Mouse (Mus musculus): ENCODE measurements around the gene Chd1. TPM values are rescaled to one million over a fixed set of nuclear protein-coding genes. Genes with fewer than 3 reads are reported as not detected.
A peak's percentile ranks its signal among the peaks of the same experiment; 100 is the strongest.
"Not testable (repeated sequence)": the region's sequence is repeated elsewhere in the genome, so short reads cannot be mapped to it uniquely, and the experiment has no call there.

Chd1 gene
- polyA plus RNA-seq, 1 experiment from 2014 or later = 54.7 TPM

GRCm38 (mm10) chr17:15748022-15748421 lies 43.3 kb downstream of the Chd1 start:
- Histone ChIP-seq H3K4me3 (ENCODE audit: low read depth, low read length) (no peak overlapping the region), H3K36me3 (ENCODE audit: control insufficient read depth, insufficient read depth, low read length) (peaks cover 11% of the 10 kb centered on the region), H3K4me1 (replicated peaks; ENCODE audit: control insufficient read depth, insufficient read depth, low read length) (no peaks in the 10 kb centered on the region), H3K9me3 (ENCODE audit: control insufficient read depth, low read length) (no peaks in the 10 kb centered on the region), H3K4me2 (replicated peaks; ENCODE audit: low read depth, low read length) (no peak overlapping the region), H3K27me3 (ENCODE audit: control insufficient read depth, insufficient read depth, low read length) (no peaks in the 10 kb centered on the region), H3K27ac (ENCODE audit: low read depth, low read length) (no peak overlapping the region), H3K9ac (ENCODE audit: low read depth, low read length) (no peak overlapping the region)
- WGBS = 94% methylated on average over 6 of the region's 6 CpGs
- DNase-seq (ENCODE audit: low spot score) = no peak
- no peak for ATAC-seq (ENCODE audit: low FRiP score)

- H3K4me3 ChIP-seq (ENCODE audit: low read depth, low read length); H3K4me1 ChIP-seq (replicated peaks; ENCODE audit: control insufficient read depth, insufficient read depth, low read length); DNase-seq (ENCODE audit: low spot score); H3K9ac ChIP-seq (ENCODE audit: low read depth, low read length); H3K27me3 ChIP-seq (ENCODE audit: control insufficient read depth, insufficient read depth, low read length); H3K9me3 ChIP-seq (ENCODE audit: control insufficient read depth, low read length); ATAC-seq (ENCODE audit: low FRiP score); H3K4me2 ChIP-seq (replicated peaks; ENCODE audit: low read depth, low read length); H3K27ac ChIP-seq (ENCODE audit: low read depth, low read length): not testable (repeated sequence)
- H3K36me3 ChIP-seq (ENCODE audit: control insufficient read depth, insufficient read depth, low read length) = peaks cover 11% of the 10 kb centered on the region
- 94% methylated on average over 5 of the region's 5 CpGs for WGBS
Measured at GRCm38 (mm10) chr17:15751264-15751663, 46.5 kb downstream of the Chd1 start.

- Histone ChIP-seq H3K36me3 (ENCODE audit: control insufficient read depth, insufficient read depth, low read length) (peaks cover 9% of the 10 kb centered on the region; the same call in 1 of the 2 replicates), H3K4me3 (ENCODE audit: low read depth, low read length) (no peak overlapping the region), H3K9me3 (ENCODE audit: control insufficient read depth, low read length) (no peaks in the 10 kb centered on the region), H3K27ac (ENCODE audit: low read depth, low read length) (no peak overlapping the region), H3K4me1 (replicated peaks; ENCODE audit: control insufficient read depth, insufficient read depth, low read length) (no peaks in the 10 kb centered on the region), H3K27me3 (ENCODE audit: control insufficient read depth, insufficient read depth, low read length) (no peaks in the 10 kb centered on the region), H3K4me2 (replicated peaks; ENCODE audit: low read depth, low read length) (no peak overlapping the region), H3K9ac (ENCODE audit: low read depth, low read length) (no peak overlapping the region)
- 92% methylated on average over 8 of the region's 8 CpGs for WGBS
- DNase-seq (ENCODE audit: low spot score) (no peak), ATAC-seq (ENCODE audit: low FRiP score) (no peak)
Measured at GRCm38 (mm10) chr17:15761191-15761590, 56.4 kb downstream of the Chd1 start.

GRCm38 (mm10) chr17:15769081-15769724 lies 64.4 kb downstream of the Chd1 start:
- Histone ChIP-seq H3K4me3 (ENCODE audit: low read depth, low read length) (no peak overlapping the region), H3K36me3 (ENCODE audit: control insufficient read depth, insufficient read depth, low read length) (peaks cover 6% of the 10 kb centered on the region), H3K4me2 (replicated peaks; ENCODE audit: low read depth, low read length) (no peak overlapping the region), H3K9me3 (ENCODE audit: control insufficient read depth, low read length) (no peaks in the 10 kb centered on the region), H3K27me3 (ENCODE audit: control insufficient read depth, insufficient read depth, low read length) (no peaks in the 10 kb centered on the region), H3K9ac (ENCODE audit: low read depth, low read length) (no peak overlapping the region), H3K27ac (ENCODE audit: low read depth, low read length) (no peak overlapping the region), H3K4me1 (replicated peaks; ENCODE audit: control insufficient read depth, insufficient read depth, low read length) (no peaks in the 10 kb centered on the region)
- no peak for ATAC-seq (ENCODE audit: low FRiP score)
- 90% methylated on average over 7 of the region's 7 CpGs for WGBS
- no peak for DNase-seq (ENCODE audit: low spot score)

GRCm38 (mm10) chr17:15773956-15774355 lies 69.2 kb downstream of the Chd1 start:
- DNase-seq (ENCODE audit: low spot score) = no peak
- no peak overlapping the region for H3K4me2 ChIP-seq (replicated peaks; ENCODE audit: low read depth, low read length)
- no peak for ATAC-seq (ENCODE audit: low FRiP score)
- H3K27me3 ChIP-seq (ENCODE audit: control insufficient read depth, insufficient read depth, low read length) = no peaks in the 10 kb centered on the region
- H3K27ac ChIP-seq (ENCODE audit: low read depth, low read length) = no peak overlapping the region
- H3K36me3 ChIP-seq (ENCODE audit: control insufficient read depth, insufficient read depth, low read length) = peaks cover 3% of the 10 kb centered on the region; the same call in 1 of the 2 replicates
- 86% methylated on average over 6 of the region's 6 CpGs for WGBS
- no peak overlapping the region for H3K4me3 ChIP-seq (ENCODE audit: low read depth, low read length)
- no peaks in the 10 kb centered on the region for H3K9me3 ChIP-seq (ENCODE audit: control insufficient read depth, low read length)
- H3K9ac ChIP-seq (ENCODE audit: low read depth, low read length) = no peak overlapping the region
- H3K4me1 ChIP-seq (replicated peaks; ENCODE audit: control insufficient read depth, insufficient read depth, low read length) = no peaks in the 10 kb centered on the region

- ATAC-seq (ENCODE audit: low FRiP score) = no peak
- H3K27me3 ChIP-seq (ENCODE audit: control insufficient read depth, insufficient read depth, low read length) = no peaks in the 10 kb centered on the region
- no peaks in the 10 kb centered on the region for H3K4me1 ChIP-seq (replicated peaks; ENCODE audit: control insufficient read depth, insufficient read depth, low read length)
- no peaks in the 10 kb centered on the region for H3K9me3 ChIP-seq (ENCODE audit: control insufficient read depth, low read length)
- H3K4me3 ChIP-seq (ENCODE audit: low read depth, low read length) = no peak overlapping the region
- no peak overlapping the region for H3K4me2 ChIP-seq (replicated peaks; ENCODE audit: low read depth, low read length)
- WGBS = 85% methylated on average over 5 of the region's 5 CpGs
- no peak for DNase-seq (ENCODE audit: low spot score)
- H3K36me3 ChIP-seq (ENCODE audit: control insufficient read depth, insufficient read depth, low read length) = peaks cover 3% of the 10 kb centered on the region; the same call in 1 of the 2 replicates
- no peak overlapping the region for H3K9ac ChIP-seq (ENCODE audit: low read depth, low read length)
- H3K27ac ChIP-seq (ENCODE audit: low read depth, low read length) = no peak overlapping the region
Measured at GRCm38 (mm10) chr17:15774565-15775215, 69.9 kb downstream of the Chd1 start.

GRCm38 (mm10) chr17:15776349-15776748 lies 71.6 kb downstream of the Chd1 start:
- Histone ChIP-seq H3K4me2 (replicated peaks; ENCODE audit: low read depth, low read length) (no peak overlapping the region), H3K36me3 (ENCODE audit: control insufficient read depth, insufficient read depth, low read length) (no peaks in the 10 kb centered on the region), H3K27ac (ENCODE audit: low read depth, low read length) (no peak overlapping the region), H3K4me3 (ENCODE audit: low read depth, low read length) (no peak overlapping the region), H3K9me3 (ENCODE audit: control insufficient read depth, low read length) (no peaks in the 10 kb centered on the region), H3K4me1 (replicated peaks; ENCODE audit: control insufficient read depth, insufficient read depth, low read length) (no peaks in the 10 kb centered on the region), H3K27me3 (ENCODE audit: control insufficient read depth, insufficient read depth, low read length) (no peaks in the 10 kb centered on the region), H3K9ac (ENCODE audit: low read depth, low read length) (no peak overlapping the region)
- no peak for ATAC-seq (ENCODE audit: low FRiP score)
- WGBS = 76% methylated on average over 5 of the region's 5 CpGs
- DNase-seq (ENCODE audit: low spot score) = no peak

GRCm38 (mm10) chr17:15777979-15778378 lies 73.2 kb downstream of the Chd1 start:
- WGBS = 83% methylated on average over 6 of the region's 6 CpGs
- Histone ChIP-seq H3K9me3 (ENCODE audit: control insufficient read depth, low read length) (no peaks in the 10 kb centered on the region), H3K27me3 (ENCODE audit: control insufficient read depth, insufficient read depth, low read length) (no peaks in the 10 kb centered on the region), H3K36me3 (ENCODE audit: control insufficient read depth, insufficient read depth, low read length) (no peaks in the 10 kb centered on the region), H3K27ac (ENCODE audit: low read depth, low read length) (no peak overlapping the region), H3K4me3 (ENCODE audit: low read depth, low read length) (no peak overlapping the region), H3K4me1 (replicated peaks; ENCODE audit: control insufficient read depth, insufficient read depth, low read length) (no peaks in the 10 kb centered on the region), H3K9ac (ENCODE audit: low read depth, low read length) (no peak overlapping the region), H3K4me2 (replicated peaks; ENCODE audit: low read depth, low read length) (no peak overlapping the region)
- no peak for ATAC-seq (ENCODE audit: low FRiP score)
- no peak for DNase-seq (ENCODE audit: low spot score)

GRCm38 (mm10) chr17:15787036-15787435 lies 82.3 kb downstream of the Chd1 start:
- no peak overlapping the region for H3K4me2 ChIP-seq (replicated peaks; ENCODE audit: low read depth, low read length)
- no peaks in the 10 kb centered on the region for H3K27me3 ChIP-seq (ENCODE audit: control insufficient read depth, insufficient read depth, low read length)
- no peaks in the 10 kb centered on the region for H3K9me3 ChIP-seq (ENCODE audit: control insufficient read depth, low read length)
- no peak overlapping the region for H3K27ac ChIP-seq (ENCODE audit: low read depth, low read length)
- no peaks in the 10 kb centered on the region for H3K36me3 ChIP-seq (ENCODE audit: control insufficient read depth, insufficient read depth, low read length)
- no peak overlapping the region for H3K4me3 ChIP-seq (ENCODE audit: low read depth, low read length)
- no peak overlapping the region for H3K9ac ChIP-seq (ENCODE audit: low read depth, low read length)
- ATAC-seq (ENCODE audit: low FRiP score) = no peak
- DNase-seq (ENCODE audit: low spot score) = peak; percentile 58
- no peaks in the 10 kb centered on the region for H3K4me1 ChIP-seq (replicated peaks; ENCODE audit: control insufficient read depth, insufficient read depth, low read length)
- 25% methylated on average over 3 of the region's 3 CpGs for WGBS
